Mouse (Mus musculus) WW6 (cell line): ENCODE measurements around the gene Nptxr.

ENCODE experiments used
- DNase-seq: peaks from one replicate; pipeline ENCODE4 v3.0.0-alpha.2; 2013; ENCODE audit warnings: low read depth, low spot score

The Nptxr gene

GRCm38 (mm10) chr15:79752742-79753419 lies 51.7 kb downstream of the Nptxr start:
- no peak for DNase-seq

- no peak for DNase-seq
These were observed 52.8 kb downstream of the Nptxr start for GRCm38 (mm10) chr15:79751772-79752171.

GRCm38 (mm10) chr15:79750266-79750665 lies 54.3 kb downstream of the Nptxr start:
- no peak for DNase-seq

GRCm38 (mm10) chr15:79749162-79749561 lies 55.4 kb downstream of the Nptxr start:
- no peak for DNase-seq

GRCm38 (mm10) chr15:79747998-79748397 lies 56.6 kb downstream of the Nptxr start:
- peak; percentile 70 for DNase-seq

- DNase-seq, result no peak
These were observed 58.7 kb downstream of the Nptxr start for GRCm38 (mm10) chr15:79745883-79746282.

- no peak for DNase-seq
These were observed 59.3 kb downstream of the Nptxr start for GRCm38 (mm10) chr15:79745312-79745711.

GRCm38 (mm10) chr15:79744742-79745141 lies 59.8 kb downstream of the Nptxr start:
- no peak for DNase-seq

GRCm38 (mm10) chr15:79744001-79744400 lies 60.6 kb downstream of the Nptxr start:
- DNase-seq, result no peak

GRCm38 (mm10) chr15:79742706-79743023 lies 61.9 kb downstream of the Nptxr start:
- DNase-seq, result no peak

GRCm38 (mm10) chr15:79741921-79742705 lies 62.5 kb downstream of the Nptxr start, which contains the start of gene Sun2:
Gene Sun2, minus strand, starts transcription at chr15:79742536.
- DNase-seq, result peak; percentile 40

- no peak for DNase-seq
These were observed 63.2 kb downstream of the Nptxr start for GRCm38 (mm10) chr15:79741173-79741858.

- no peak for DNase-seq
These were observed 63.8 kb downstream of the Nptxr start for GRCm38 (mm10) chr15:79740739-79741138.
